Mouse (Mus musculus): ENCODE measurements around the gene B3galt6. TPM values are rescaled to one million over a fixed set of nuclear protein-coding genes. Genes with fewer than 3 reads are reported as not detected.

Gene B3galt6
- polyA plus RNA-seq, 1 experiment = not detected

- TF ChIP-seq CTCF (IDR thresholded peaks at IDR 0.05; ENCODE audit: insufficient read depth, low read depth, low read length) (no peak), POLR2A (IDR thresholded peaks at IDR 0.05; ENCODE audit: insufficient read depth, low read depth, low read length) (no peak)
- no peak overlapping the region for H3K27ac ChIP-seq (ENCODE audit: insufficient read depth, low read depth, low read length)
- 81% methylated on average over 5 of the region's 5 CpGs for WGBS
- H3K4me1 ChIP-seq (ENCODE audit: control insufficient read depth, insufficient read depth, low read length) = no peaks in the 10 kb centered on the region
- H3K4me3 ChIP-seq (ENCODE audit: insufficient read depth, low read depth, low read length) = no peak overlapping the region
Measured at GRCm38 (mm10) chr4:155970286-155970685, 22.2 kb downstream of the B3galt6 start.

- H3K4me3 ChIP-seq (ENCODE audit: insufficient read depth, low read depth, low read length) = no peak overlapping the region
- no peak for TF ChIP-seq POLR2A (IDR thresholded peaks at IDR 0.05; ENCODE audit: insufficient read depth, low read depth, low read length)
- TF ChIP-seq CTCF (IDR thresholded peaks at IDR 0.05; ENCODE audit: insufficient read depth, low read depth, low read length) = no peak
- H3K27ac ChIP-seq (ENCODE audit: insufficient read depth, low read depth, low read length) = no peak overlapping the region
- 90% methylated on average over 13 of the region's 13 CpGs for WGBS
- H3K4me1 ChIP-seq (ENCODE audit: control insufficient read depth, insufficient read depth, low read length) = no peaks in the 10 kb centered on the region
Measured at GRCm38 (mm10) chr4:155969043-155969653, 23.3 kb downstream of the B3galt6 start.

GRCm38 (mm10) chr4:155964396-155964795 lies 28.1 kb downstream of the B3galt6 start:
- peaks cover 10% of the 10 kb centered on the region for H3K4me1 ChIP-seq (ENCODE audit: control insufficient read depth, insufficient read depth, low read length)
- WGBS = 94% methylated on average over 11 of the region's 11 CpGs
- no peak overlapping the region for H3K4me3 ChIP-seq (ENCODE audit: insufficient read depth, low read depth, low read length)
- H3K27ac ChIP-seq (ENCODE audit: insufficient read depth, low read depth, low read length) = no peak overlapping the region
- TF ChIP-seq POLR2A (IDR thresholded peaks at IDR 0.05; ENCODE audit: insufficient read depth, low read depth, low read length) (no peak), CTCF (IDR thresholded peaks at IDR 0.05; ENCODE audit: insufficient read depth, low read depth, low read length) (no peak)

DNA sequence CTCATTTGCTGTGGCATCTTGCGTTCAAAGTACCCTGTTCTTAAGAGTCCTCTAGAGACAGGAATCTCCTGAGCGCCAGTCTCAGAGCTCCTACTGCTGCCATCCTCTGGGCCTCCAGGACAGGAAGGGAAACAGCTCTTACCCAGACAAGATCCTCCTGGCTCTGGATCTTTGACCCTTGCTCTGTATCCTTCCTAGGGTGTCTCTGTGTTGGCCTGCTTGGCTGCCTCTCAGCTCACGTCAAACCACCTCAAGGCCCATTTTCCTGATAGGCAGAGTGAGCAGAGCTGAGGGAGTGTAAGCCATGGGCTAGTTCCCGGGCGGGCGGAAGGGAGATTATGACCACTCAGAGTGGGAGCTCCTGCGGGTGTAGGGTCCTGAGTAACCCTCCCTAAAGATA lies 29.3 kb downstream of the B3galt6 start:
- Histone ChIP-seq H3K27ac (ENCODE audit: insufficient read depth, low read depth, low read length) (no peak overlapping the region), H3K4me1 (ENCODE audit: control insufficient read depth, insufficient read depth, low read length) (peaks cover 10% of the 10 kb centered on the region), H3K4me3 (ENCODE audit: insufficient read depth, low read depth, low read length) (no peak overlapping the region)
- TF ChIP-seq POLR2A (IDR thresholded peaks at IDR 0.05; ENCODE audit: insufficient read depth, low read depth, low read length) (no peak), CTCF (IDR thresholded peaks at IDR 0.05; ENCODE audit: insufficient read depth, low read depth, low read length) (no peak)
- WGBS = 80% methylated on average over 7 of the region's 7 CpGs

- 3% methylated on average over 42 of the region's 42 CpGs for WGBS
Measured at GRCm38 (mm10) chr4:155962167-155962971, 30.1 kb downstream of the B3galt6 start, which contains the start of gene C1qtnf12. C1qtnf12 (plus strand) TSS chr4:155962318.

DNA sequence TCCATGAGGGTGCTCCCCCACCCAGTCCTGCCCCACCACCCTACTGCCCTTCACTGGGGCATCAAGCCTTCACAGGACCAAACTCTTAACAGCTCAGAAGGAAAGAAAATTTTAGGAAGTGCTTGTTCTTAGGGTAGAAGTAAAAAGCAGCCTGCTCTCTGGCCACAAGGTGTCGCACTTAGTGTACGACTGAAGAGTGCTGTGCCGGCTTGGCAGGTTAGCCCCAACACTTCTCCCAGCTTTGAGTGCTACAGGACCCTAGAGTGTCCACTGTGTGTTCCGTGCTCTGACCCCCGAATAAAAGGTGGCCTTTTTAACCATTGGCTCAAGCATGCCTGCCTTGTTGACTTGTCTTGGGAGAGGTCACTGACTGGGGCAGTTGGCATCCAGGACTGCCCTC lies 33.2 kb downstream of the B3galt6 start:
- Histone ChIP-seq H3K4me3 (ENCODE audit: insufficient read depth, low read depth, low read length) (no peak overlapping the region), H3K27ac (ENCODE audit: insufficient read depth, low read depth, low read length) (no peak overlapping the region), H3K4me1 (ENCODE audit: control insufficient read depth, insufficient read depth, low read length) (peaks cover 10% of the 10 kb centered on the region)
- 3% methylated on average over 5 of the region's 5 CpGs for WGBS
- TF ChIP-seq CTCF (IDR thresholded peaks at IDR 0.05; ENCODE audit: insufficient read depth, low read depth, low read length) (peak; percentile 70), POLR2A (IDR thresholded peaks at IDR 0.05; ENCODE audit: insufficient read depth, low read depth, low read length) (no peak)

More at GRCm38 (mm10) chr4:155962167-155962971, 30.1 kb downstream of the B3galt6 start, which contains the start of gene C1qtnf12:
- TF ChIP-seq CTCF (IDR thresholded peaks at IDR 0.05; ENCODE audit: insufficient read depth, low read depth, low read length) (no peak), POLR2A (IDR thresholded peaks at IDR 0.05; ENCODE audit: insufficient read depth, low read depth, low read length) (no peak)
- Histone ChIP-seq H3K4me3 (ENCODE audit: insufficient read depth, low read depth, low read length) (peak within 1 kb of the TSS; percentile 45), H3K27ac (ENCODE audit: insufficient read depth, low read depth, low read length) (no peak within 1 kb of the TSS), H3K4me1 (ENCODE audit: control insufficient read depth, insufficient read depth, low read length) (peaks cover 10% of the 10 kb centered on the region)

DNA sequence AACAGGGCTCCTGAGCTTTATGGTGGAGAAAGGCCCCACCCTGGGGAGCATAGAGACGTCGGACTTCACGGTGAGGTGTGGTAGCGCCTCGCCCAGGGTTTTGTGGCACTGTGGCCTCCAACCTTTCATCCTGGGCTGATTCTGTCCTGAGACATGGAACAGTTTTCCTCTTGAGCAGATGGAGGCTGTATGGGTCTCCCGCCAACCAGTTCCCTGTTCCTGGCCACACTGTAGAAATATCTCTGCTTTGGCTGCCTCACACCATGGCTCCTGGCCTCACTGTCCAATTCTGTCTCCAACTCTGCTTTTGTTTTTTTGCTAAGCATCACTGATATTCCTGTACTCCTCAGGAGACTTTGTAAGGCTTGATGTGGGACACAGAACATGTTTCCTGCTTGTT lies 37.0 kb downstream of the B3galt6 start:
- no peak for TF ChIP-seq CTCF (IDR thresholded peaks at IDR 0.05; ENCODE audit: insufficient read depth, low read depth, low read length)
- TF ChIP-seq POLR2A (IDR thresholded peaks at IDR 0.05; ENCODE audit: insufficient read depth, low read depth, low read length) = no peak
- WGBS = 91% methylated on average over 6 of the region's 6 CpGs
- Histone ChIP-seq H3K27ac (ENCODE audit: insufficient read depth, low read depth, low read length) (no peak overlapping the region), H3K4me1 (ENCODE audit: control insufficient read depth, insufficient read depth, low read length) (no peaks in the 10 kb centered on the region), H3K4me3 (ENCODE audit: insufficient read depth, low read depth, low read length) (no peak overlapping the region)

DNA sequence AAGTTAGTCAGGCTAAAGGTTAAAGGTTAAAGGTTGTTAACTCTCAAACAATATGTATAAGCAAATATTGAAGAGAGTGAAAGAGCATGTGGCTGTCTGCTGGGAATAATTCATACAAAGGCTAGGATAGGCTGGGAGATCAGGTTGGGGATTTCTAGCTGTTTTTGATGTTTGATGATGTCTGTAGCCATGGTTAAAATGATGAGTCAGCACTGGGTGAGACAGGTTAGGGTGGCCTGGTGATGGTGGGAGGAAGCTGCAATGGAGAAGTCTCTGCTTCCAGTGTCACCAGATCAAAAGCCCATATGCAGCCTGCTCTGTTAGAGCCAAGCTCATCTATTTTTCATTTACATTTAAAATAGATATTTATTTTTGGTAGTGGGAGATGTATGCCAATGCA lies 45.4 kb downstream of the B3galt6 start:
- no peak for TF ChIP-seq CTCF (IDR thresholded peaks at IDR 0.05; ENCODE audit: insufficient read depth, low read depth, low read length)
- Histone ChIP-seq H3K4me1 (ENCODE audit: control insufficient read depth, insufficient read depth, low read length) (peaks cover 10% of the 10 kb centered on the region), H3K27ac (ENCODE audit: insufficient read depth, low read depth, low read length) (no peak overlapping the region), H3K4me3 (ENCODE audit: insufficient read depth, low read depth, low read length) (no peak overlapping the region)

DNA sequence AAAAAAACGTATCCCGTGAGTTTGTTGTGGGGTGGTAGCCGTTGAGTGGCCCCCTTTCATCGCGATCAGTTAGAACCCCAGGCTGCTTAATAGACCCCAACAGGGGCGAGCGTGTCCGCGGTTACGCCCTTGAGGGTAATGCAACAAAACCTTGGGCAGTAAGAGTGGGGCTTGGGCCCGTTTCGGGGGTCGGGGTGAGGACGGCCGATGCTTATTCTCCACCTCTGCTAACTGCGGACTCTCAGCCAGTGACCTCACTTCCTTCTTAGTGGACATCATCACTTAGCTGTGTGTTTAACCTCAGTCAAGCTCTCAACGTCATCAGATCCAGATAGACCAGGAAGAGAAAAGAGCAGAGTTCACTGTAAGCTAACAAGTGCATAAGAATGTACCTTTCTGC lies 48.2 kb downstream of the B3galt6 start:
- H3K27ac ChIP-seq (ENCODE audit: insufficient read depth, low read depth, low read length) = no peak overlapping the region

More for the DNA sequence above, 48.2 kb downstream of the B3galt6 start:
- Histone ChIP-seq H3K4me1 (ENCODE audit: control insufficient read depth, insufficient read depth, low read length) (peaks cover 10% of the 10 kb centered on the region), H3K4me3 (ENCODE audit: insufficient read depth, low read depth, low read length) (peak overlapping the region; percentile 76)
- WGBS = 0% methylated on average over 17 of the region's 17 CpGs
- no peak for TF ChIP-seq CTCF (IDR thresholded peaks at IDR 0.05; ENCODE audit: insufficient read depth, low read depth, low read length)
- TF ChIP-seq POLR2A (IDR thresholded peaks at IDR 0.05; ENCODE audit: insufficient read depth, low read depth, low read length) = no peak
